Mouse (Mus musculus) kidney, postnatal 0 days (tissue): ENCODE results near the gene Ino80d. TPM values are rescaled to one million over a fixed set of nuclear protein-coding genes. Genes with fewer than 3 reads are reported as not detected.

ENCODE experiments used
- ATAC-seq: fragments of 200-750 bp; cut with Nextera tagmentation; replicated peaks from 2 replicates; pipeline ENCODE4 v1.8.0; 2017; ENCODE audit warnings: low read depth, moderate number of reproducible peaks, moderate TSS enrichment, moderate library complexity; ENCODE audit not compliant: low FRiP score
- DNase-seq: peaks from one replicate; pipeline ENCODE4 v3.0.0-alpha.2; 2016; ENCODE audit warnings: low spot score
- H3K27ac ChIP-seq: fragments of 300-500 bp; sonication (generic); 2 replicates; pipeline ENCODE4 v1.5.1; 2014; ENCODE audit warnings: mild to moderate bottlenecking
- H3K27me3 ChIP-seq: fragments of 300-500 bp; sonication (generic); 2 replicates; pipeline ENCODE4 v1.6.1; 2014; ENCODE audit warnings: low read length, mixed read lengths; ENCODE audit not compliant: insufficient read depth
- H3K36me3 ChIP-seq: fragments of 300-500 bp; sonication (generic); 2 replicates; pipeline ENCODE4 v1.6.1; 2014; ENCODE audit warnings: low read length, mixed read lengths; ENCODE audit not compliant: insufficient read depth
- H3K4me1 ChIP-seq: fragments of 300-500 bp; sonication (generic); replicated peaks from 2 replicates; pipeline ENCODE4 v1.6.1; 2014; ENCODE audit warnings: antibody characterized with exemption, low read length, mixed read lengths; ENCODE audit not compliant: insufficient read depth
- H3K4me2 ChIP-seq: fragments of 300-500 bp; sonication (generic); 2 replicates; pipeline ENCODE4 v1.6.1; 2014; ENCODE audit warnings: mild to moderate bottlenecking, low read length, moderate library complexity, mixed read lengths
- H3K4me3 ChIP-seq: fragments of 300-500 bp; sonication (generic); replicated peaks from 2 replicates; pipeline ENCODE4 v1.5.1; 2014; ENCODE audit warnings: low read depth, low read length
- H3K9ac ChIP-seq: fragments of 300-500 bp; sonication (generic); 2 replicates; pipeline ENCODE4 v1.6.1; 2014; ENCODE audit warnings: low read depth, low read length
- H3K9me3 ChIP-seq: fragments of 300-500 bp; sonication (generic); replicated peaks from 2 replicates; pipeline ENCODE4 v1.6.1; 2016; ENCODE audit warnings: low read length, inconsistent platforms, mixed read lengths
- CTCF ChIP-seq: IDR thresholded peaks from 2 replicates; pipeline ENCODE4 v1.5.1; 2016; ENCODE audit warnings: antibody characterized with exemption, low read depth, mild to moderate bottlenecking, moderate library complexity
- WGBS: fragments of 180-500 bp; shearing (Covaris S2); extraction: QIAGEN DNeasy Blood & Tissue Kit; methylation state at CpG from one replicate; pipeline ENCODE4 v1.1.7; 2014; 5-methylcytosine and 5-hydroxymethylcytosine counted together
- polyA plus RNA-seq: library from polyadenylated mRNA; unstranded; fragments of >200 nt; fragmentation: Nextera tagmentation; extraction: Ambion mirVana; gene quantifications from 2 replicates; pipeline ENCODE4 v1.2.1, GENCODE M21; 2015

Gene Ino80d
- polyA plus RNA-seq, 1 experiment from 2014 or later: 6.5 TPM

DNA sequence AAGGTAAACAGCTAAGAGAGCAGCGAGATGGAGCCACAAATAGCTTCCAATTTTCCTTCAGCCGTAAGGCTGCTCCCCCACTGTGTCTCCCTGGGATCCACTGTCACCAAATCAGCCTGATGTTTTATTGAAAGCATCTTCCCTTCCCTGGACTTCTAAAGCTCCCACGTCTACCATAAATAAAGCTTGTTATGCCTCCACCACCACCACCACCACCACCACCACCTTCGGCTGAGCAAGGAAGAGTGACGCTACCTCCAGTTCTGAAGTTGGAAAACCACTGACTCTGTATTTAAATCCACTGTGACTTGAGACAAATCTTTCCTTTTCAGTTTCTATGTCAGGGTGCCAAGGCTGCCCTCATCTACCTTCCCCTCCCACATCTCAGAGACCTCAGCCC, 167.5 kb downstream of the Ino80d start:
- no peak for DNase-seq
- no peak overlapping the region for H3K9ac ChIP-seq
- ATAC-seq: no peak
- peaks cover 11% of the 10 kb centered on the region for H3K4me1 ChIP-seq
- H3K4me3 ChIP-seq: no peak overlapping the region
- H3K27ac ChIP-seq: no peak overlapping the region
- TF ChIP-seq CTCF: no peak
- no peaks in the 10 kb centered on the region for H3K27me3 ChIP-seq
- H3K9me3 ChIP-seq: no peaks in the 10 kb centered on the region
- 61% methylated on average over 5 of the region's 5 CpGs for WGBS
- H3K36me3 ChIP-seq: no peaks in the 10 kb centered on the region
- H3K4me2 ChIP-seq: no peak overlapping the region

DNA sequence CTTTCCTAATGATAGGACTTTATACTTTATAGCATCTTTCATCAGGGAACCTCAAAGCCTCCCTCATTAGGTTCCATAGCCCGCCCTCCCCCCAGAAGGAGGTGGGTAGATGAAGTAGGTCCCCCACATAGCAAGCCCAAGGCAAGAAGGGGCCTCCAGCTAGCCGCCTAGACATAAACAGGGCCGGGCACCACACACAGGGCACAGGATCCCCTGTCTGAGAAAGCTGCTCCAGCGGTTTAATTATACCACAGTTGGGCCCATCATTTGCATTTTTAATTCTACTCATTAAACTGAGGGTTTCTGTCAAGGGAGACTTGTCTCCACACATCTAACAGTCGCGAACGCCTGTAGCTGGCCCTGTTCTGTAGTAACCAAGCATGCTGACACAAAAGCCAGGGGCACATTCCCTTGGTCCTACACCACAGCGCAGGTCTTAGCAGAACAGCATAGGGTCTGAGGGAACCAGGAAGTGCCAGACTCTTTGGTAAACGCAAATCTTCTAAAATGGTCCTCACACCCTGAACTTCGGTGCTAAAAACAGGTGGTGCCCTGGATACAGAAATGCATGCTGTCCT, 179.6 kb downstream of the Ino80d start:
- WGBS: 81% methylated on average over 10 of the region's 10 CpGs
- Histone ChIP-seq H3K4me2 (no peak overlapping the region), H3K4me3 (no peak overlapping the region), H3K36me3 (no peaks in the 10 kb centered on the region), H3K4me1 (no peaks in the 10 kb centered on the region), H3K9me3 (no peaks in the 10 kb centered on the region), H3K27me3 (no peaks in the 10 kb centered on the region), H3K9ac (no peak overlapping the region), H3K27ac (no peak overlapping the region)
- TF ChIP-seq CTCF: no peak
- DNase-seq (no peak), ATAC-seq (no peak)

DNA sequence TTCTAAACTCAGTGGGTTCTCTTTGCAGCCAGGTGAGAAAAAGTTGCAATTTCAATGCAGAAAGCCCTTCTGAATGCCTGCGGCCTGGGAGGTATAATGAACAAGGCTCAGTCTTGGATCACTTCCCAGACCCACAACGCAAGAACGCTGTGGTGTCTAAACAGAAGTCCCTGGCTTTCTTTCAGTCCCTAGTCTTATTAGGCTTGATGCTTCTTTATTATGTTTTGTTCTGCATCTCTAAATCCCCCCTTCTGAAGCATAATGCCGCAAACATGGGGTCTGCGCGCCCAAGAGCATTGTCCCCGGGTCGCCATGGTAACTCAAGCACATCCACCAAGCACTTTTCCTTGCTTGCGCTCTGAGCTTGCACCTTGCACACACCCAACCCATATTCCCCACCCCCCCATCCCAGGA, 180.4 kb downstream of the Ino80d start:
- no peak for TF ChIP-seq CTCF
- Histone ChIP-seq H3K9ac (no peak overlapping the region), H3K4me1 (no peaks in the 10 kb centered on the region), H3K27ac (no peak overlapping the region), H3K4me2 (no peak overlapping the region), H3K9me3 (no peaks in the 10 kb centered on the region), H3K36me3 (no peaks in the 10 kb centered on the region), H3K4me3 (no peak overlapping the region), H3K27me3 (no peaks in the 10 kb centered on the region)
- 69% methylated on average over 9 of the region's 9 CpGs for WGBS
- ATAC-seq (no peak), DNase-seq (no peak)

DNA sequence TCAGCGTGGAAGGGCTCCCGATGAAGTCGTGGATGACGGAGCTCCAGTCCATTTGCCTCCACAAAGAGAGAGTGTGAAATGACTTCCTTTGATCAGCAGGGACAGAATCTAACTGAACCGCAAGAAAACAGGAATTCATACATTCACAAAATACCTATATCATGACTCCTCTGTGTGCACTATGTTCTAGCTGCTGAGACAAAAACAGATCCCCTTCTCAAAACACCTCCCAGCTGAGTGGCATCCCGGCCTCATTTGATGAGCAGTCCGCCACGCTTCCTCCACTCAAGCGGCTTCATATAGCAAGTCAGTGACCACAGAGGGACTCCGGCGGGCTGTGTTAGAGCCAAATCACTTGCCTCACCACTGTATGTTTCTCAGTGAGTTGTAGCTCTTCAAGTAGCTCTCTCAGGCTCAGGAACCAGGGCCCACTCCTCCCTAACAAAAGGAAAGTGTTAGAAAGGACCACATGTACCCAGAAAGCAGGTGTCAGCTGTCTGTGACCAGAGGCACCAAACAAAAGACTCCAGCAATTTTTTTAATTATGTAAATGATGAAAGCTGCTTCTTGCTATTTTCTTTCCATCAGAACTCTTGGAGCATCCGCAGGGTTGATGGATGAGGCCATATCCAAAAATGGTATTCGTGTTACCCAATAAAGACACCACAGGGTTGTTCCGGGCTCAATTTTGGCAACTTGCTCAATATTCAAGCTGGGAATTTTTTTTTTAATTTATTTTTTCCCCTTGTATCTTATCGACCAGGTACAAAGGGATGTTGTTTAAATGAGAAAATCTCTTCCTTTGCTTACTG, 181.0 kb downstream of the Ino80d start:
- ATAC-seq (no peak), DNase-seq (no peak)
- Histone ChIP-seq H3K9me3 (no peaks in the 10 kb centered on the region), H3K4me1 (no peaks in the 10 kb centered on the region), H3K4me3 (no peak overlapping the region), H3K36me3 (no peaks in the 10 kb centered on the region), H3K4me2 (no peak overlapping the region), H3K27ac (no peak overlapping the region), H3K9ac (no peak overlapping the region), H3K27me3 (no peaks in the 10 kb centered on the region)
- no peak for TF ChIP-seq CTCF
- 65% methylated on average over 15 of the region's 15 CpGs for WGBS

DNA sequence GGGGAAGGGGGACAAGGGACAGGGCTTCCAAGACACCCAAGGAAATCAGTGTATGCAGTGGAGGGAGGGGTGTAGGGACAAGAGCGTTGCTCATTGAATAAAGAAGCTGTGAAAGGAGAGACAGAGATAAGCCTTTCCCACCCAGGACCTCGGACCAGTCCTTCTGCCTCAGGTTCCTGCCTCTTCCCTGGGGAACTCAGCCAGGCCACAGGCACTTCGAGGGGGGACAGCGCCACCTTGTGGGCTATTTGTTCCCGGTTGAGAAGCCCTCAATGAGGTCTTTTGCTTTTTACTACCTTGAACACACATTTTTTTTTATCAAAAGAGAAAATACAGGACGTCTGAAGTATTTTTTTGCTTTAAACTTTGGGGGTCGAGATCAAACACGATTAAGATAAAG, 185.0 kb downstream of the Ino80d start:
- no peak overlapping the region for H3K27ac ChIP-seq
- H3K27me3 ChIP-seq: no peaks in the 10 kb centered on the region
- H3K4me1 ChIP-seq: no peaks in the 10 kb centered on the region
- WGBS: 7% methylated on average over 8 of the region's 8 CpGs
- no peak overlapping the region for H3K4me3 ChIP-seq
- TF ChIP-seq CTCF: peak; percentile 93
- no peak; the same call in 1 of the 2 replicates for ATAC-seq
- no peaks in the 10 kb centered on the region for H3K36me3 ChIP-seq
- no peak overlapping the region for H3K9ac ChIP-seq
- DNase-seq: peak; percentile 81
- H3K9me3 ChIP-seq: no peaks in the 10 kb centered on the region
- H3K4me2 ChIP-seq: no peak overlapping the region

DNA sequence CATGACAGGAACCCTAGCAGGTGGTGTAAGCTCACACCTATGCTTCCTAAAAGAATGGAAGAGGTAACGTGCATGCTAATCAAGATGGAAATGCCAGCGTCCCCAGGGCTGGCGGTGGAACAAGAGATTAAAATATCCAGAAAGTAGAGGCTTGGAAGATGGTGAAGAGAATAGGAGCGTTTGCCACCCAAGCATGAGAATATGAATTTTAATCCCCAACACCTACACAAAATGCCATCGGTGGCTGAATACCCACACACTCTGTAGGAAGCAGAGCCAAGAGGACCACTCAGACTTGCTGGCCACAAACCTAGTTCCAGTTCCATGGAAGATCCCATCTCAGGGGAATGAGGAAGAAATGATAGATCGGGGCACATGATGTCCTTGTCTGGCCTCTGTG, 195.2 kb downstream of the Ino80d start:
- ATAC-seq: no peak
- H3K9ac ChIP-seq: no peak overlapping the region
- TF ChIP-seq CTCF: no peak

DNA sequence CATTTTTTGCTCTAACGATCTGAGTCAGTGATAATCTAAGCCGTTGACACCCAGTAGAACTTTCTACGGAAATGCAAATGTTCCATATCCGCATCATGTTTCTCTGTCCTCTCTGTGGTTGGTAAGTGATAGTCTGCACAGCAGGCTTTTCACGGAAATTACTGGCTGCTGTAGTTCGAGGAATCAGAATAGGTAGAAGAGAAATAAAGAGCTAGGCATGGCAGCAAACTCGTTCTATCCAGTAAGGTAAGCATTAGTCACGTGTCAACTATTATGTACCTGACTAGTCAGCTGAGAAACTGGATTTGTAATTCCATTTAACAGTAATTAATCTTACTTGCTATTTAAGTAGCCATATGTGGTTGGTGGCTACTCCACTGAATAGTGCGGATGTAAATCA, 197.9 kb downstream of the Ino80d start:
- Histone ChIP-seq H3K36me3 (no peaks in the 10 kb centered on the region), H3K27ac (no peak overlapping the region), H3K27me3 (no peaks in the 10 kb centered on the region), H3K9me3 (no peaks in the 10 kb centered on the region), H3K4me1 (no peaks in the 10 kb centered on the region), H3K4me3 (no peak overlapping the region), H3K4me2 (no peak overlapping the region), H3K9ac (no peak overlapping the region)
- TF ChIP-seq CTCF: no peak
- ATAC-seq: no peak
- 59% methylated on average over 9 of the region's 9 CpGs for WGBS
- no peak for DNase-seq

More for the DNA sequence above, 195.2 kb downstream of the Ino80d start:
- no peak for DNase-seq
- Histone ChIP-seq H3K4me1 (no peaks in the 10 kb centered on the region), H3K36me3 (no peaks in the 10 kb centered on the region), H3K9me3 (no peaks in the 10 kb centered on the region), H3K4me2 (no peak overlapping the region), H3K27ac (no peak overlapping the region), H3K4me3 (no peak overlapping the region), H3K27me3 (no peaks in the 10 kb centered on the region)
- WGBS: 96% methylated on average over 6 of the region's 6 CpGs
